10 mouse cellular contexts compared by ENCODE assay signal in genomic region chr14:22964796-22965660, GRCm38 (mm10).
DNase-seq lines count a peak whose midpoint lies in the region; ATAC-seq and TF ChIP-seq lines count a peak whose summit lies in the region.
"Had no signal": no experiment of that assay in that cellular context is flagged by ENCODE, and none has a peak within 500 bp of the region (broad histone marks: within the 10 kb centered on the region; RNA-seq: fewer than 3 reads in every experiment).

No protein-coding gene starts in this region.

- 26% methylated on average over 9 of the region's 9 CpGs for WGBS in forebrain, embryonic 15.5 days
- whole genome bisulfite sequencing in forebrain, embryonic 12.5 days: 48% methylated on average over 9 of the region's 9 CpGs
- 78% methylated on average over 9 of the region's 9 CpGs for WGBS in kidney, embryonic 16.5 days
- WGBS in hindbrain, postnatal 0 days: 34% methylated on average over 9 of the region's 9 CpGs

- no peak overlapping the region for H3K4me2 ChIP-seq in forebrain, embryonic 15.5 days (replicated peaks)
- H3K4me2 ChIP-seq in forebrain, embryonic 12.5 days: no peak overlapping the region
- H3K4me2 ChIP-seq in kidney, embryonic 16.5 days (replicated peaks; ENCODE audit: low read depth, low read length): no peak overlapping the region
- H3K4me2 ChIP-seq in hindbrain, postnatal 0 days (ENCODE audit: low read depth, low read length): no peak overlapping the region
- H3K4me2 ChIP-seq: lung, embryonic 15.5 days had no signal

- peaks cover 8% of the 10 kb centered on the region; the same call in 1 of the 2 replicates for H3K4me1 ChIP-seq in forebrain, embryonic 15.5 days
- no peaks in the 10 kb centered on the region for H3K4me1 ChIP-seq in forebrain, embryonic 12.5 days
- 0 out of 2 replicates have a peak, but pooled peaks cover 2% of the 10 kb centered on the region for H3K4me1 ChIP-seq in kidney, embryonic 16.5 days (ENCODE audit: insufficient read depth, low read length)
- peaks cover 3% of the 10 kb centered on the region; the same call in 1 of the 2 replicates for H3K4me1 ChIP-seq in hindbrain, postnatal 0 days (ENCODE audit: insufficient read depth, low read length)
- H3K4me1 ChIP-seq: lung, embryonic 15.5 days had no signal

- TF ChIP-seq POLR2A in brain, embryonic 14.5 days (IDR thresholded peaks at IDR 0.05; ENCODE audit: borderline replicate concordance, extremely low read depth, insufficient read depth, insufficient read length, poor library complexity, severe bottlenecking): no peak

- H3K36me3 ChIP-seq in forebrain, embryonic 15.5 days: no peaks in the 10 kb centered on the region
- no peaks in the 10 kb centered on the region for H3K36me3 ChIP-seq in forebrain, embryonic 12.5 days (replicated peaks)
- H3K36me3 ChIP-seq in kidney, embryonic 16.5 days (ENCODE audit: insufficient read depth, low read length): no peaks in the 10 kb centered on the region
- no peaks in the 10 kb centered on the region for H3K36me3 ChIP-seq in hindbrain, postnatal 0 days (ENCODE audit: insufficient read depth, low read length)
- H3K36me3 ChIP-seq: lung, embryonic 15.5 days had no signal

- peak overlapping the region; percentile 44; the same call in 1 of the 2 replicates for H3K27ac ChIP-seq in forebrain, embryonic 15.5 days (replicated peaks)
- H3K27ac ChIP-seq in forebrain, embryonic 12.5 days: no peak overlapping the region
- no peak overlapping the region for H3K27ac ChIP-seq in kidney, embryonic 16.5 days (ENCODE audit: low read length)
- H3K27ac ChIP-seq in hindbrain, postnatal 0 days: no peak overlapping the region
- H3K27ac ChIP-seq: lung, embryonic 15.5 days had no signal

- no peak for DNase-seq in kidney, adult 18-20 months
- DNase-seq in brain, embryonic 14.5 days (ENCODE audit: low read depth): peak; percentile 84
- peak; percentile 48 for DNase-seq in hindbrain, postnatal 0 days (ENCODE audit: low spot score)
- DNase-seq in spleen, adult 18-20 months: no peak
- no peak for DNase-seq in urinary bladder, postnatal 25 days (ENCODE audit: low spot score)

- peak; percentile 57; the same call in 1 of the 2 replicates for ATAC-seq in forebrain, embryonic 15.5 days (replicated peaks)
- no peak for ATAC-seq in forebrain, embryonic 12.5 days (ENCODE audit: low FRiP score)
- ATAC-seq in kidney, embryonic 16.5 days (ENCODE audit: low FRiP score, low TSS enrichment): peak; percentile 12; the same call in 1 of the 2 replicates
- 0 out of 2 replicates have a peak, but pooled peaks have one; percentile 32 for ATAC-seq in hindbrain, postnatal 0 days
- ATAC-seq: CD4-positive, CD25-positive, alpha-beta regulatory T cell, adult 4 months had no signal

- H3K9ac ChIP-seq in forebrain, embryonic 15.5 days (replicated peaks): no peak overlapping the region
- H3K9ac ChIP-seq in forebrain, embryonic 12.5 days: no peak overlapping the region
- H3K9ac ChIP-seq in kidney, embryonic 16.5 days (replicated peaks; ENCODE audit: low read length): no peak overlapping the region
- H3K9ac ChIP-seq in hindbrain, postnatal 0 days (replicated peaks; ENCODE audit: low read length): no peak overlapping the region
- H3K9ac ChIP-seq: lung, embryonic 15.5 days had no signal

- no peak for TF ChIP-seq CTCF in brain, embryonic 14.5 days (IDR thresholded peaks at IDR 0.05; ENCODE audit: borderline replicate concordance, extremely low read depth, insufficient read depth, insufficient read length)
- no peak for TF ChIP-seq CTCF in hindbrain, postnatal 0 days (IDR thresholded peaks at IDR 0.05; ENCODE audit: low read depth)

- H3K27me3 ChIP-seq in forebrain, embryonic 15.5 days: no peaks in the 10 kb centered on the region
- no peaks in the 10 kb centered on the region for H3K27me3 ChIP-seq in forebrain, embryonic 12.5 days
- no peaks in the 10 kb centered on the region for H3K27me3 ChIP-seq in kidney, embryonic 16.5 days (ENCODE audit: insufficient read depth, low read length)
- no peaks in the 10 kb centered on the region for H3K27me3 ChIP-seq in hindbrain, postnatal 0 days (ENCODE audit: insufficient read depth, low read length)
- H3K27me3 ChIP-seq: lung, embryonic 15.5 days had no signal

- H3K9me3 ChIP-seq in forebrain, embryonic 15.5 days: no peaks in the 10 kb centered on the region
- H3K9me3 ChIP-seq in forebrain, embryonic 12.5 days: no peaks in the 10 kb centered on the region
- H3K9me3 ChIP-seq in kidney, embryonic 16.5 days (ENCODE audit: low read length): 0 out of 2 replicates have a peak, but pooled peaks cover 3% of the 10 kb centered on the region
- H3K9me3 ChIP-seq in hindbrain, postnatal 0 days (ENCODE audit: low read length): peaks cover 3% of the 10 kb centered on the region; the same call in 1 of the 2 replicates
- H3K9me3 ChIP-seq: lung, embryonic 15.5 days had no signal

- no peak overlapping the region for H3K4me3 ChIP-seq in forebrain, embryonic 15.5 days
- H3K4me3 ChIP-seq in forebrain, embryonic 12.5 days (replicated peaks): no peak overlapping the region
- no peak overlapping the region for H3K4me3 ChIP-seq in kidney, embryonic 16.5 days (ENCODE audit: low read length)
- no peak overlapping the region for H3K4me3 ChIP-seq in hindbrain, postnatal 0 days (ENCODE audit: low read length)
- H3K4me3 ChIP-seq: lung, embryonic 15.5 days had no signal

Comparison
In these comparisons a context has a peak if more than half of its experiments do, and no peak if none do; other contexts are left out.
1. DNase-seq: peak in brain, embryonic 14.5 days (single experiment) and hindbrain, postnatal 0 days (single experiment); none in kidney, adult 18-20 months (single experiment), spleen, adult 18-20 months (0 of 2) and urinary bladder, postnatal 25 days (single experiment).